ENCODE assay signal across 7 mouse cellular contexts in genomic region chr5:130023067-130023766, GRCm38 (mm10). TPM values are rescaled to one million over a fixed set of nuclear protein-coding genes. Genes with fewer than 3 reads are reported as not detected.
DNase-seq lines count a peak whose midpoint lies in the region; ATAC-seq lines count a peak whose summit lies in the region.

No protein-coding gene starts in this region.

- no peak for ATAC-seq in lung, embryonic 16.5 days (ENCODE audit: low read depth)
- ATAC-seq in embryonic facial prominence, embryonic 15.5 days (ENCODE audit: insufficient number of reproducible peaks, low FRiP score, low TSS enrichment, low read depth), result no peak
- no peak for ATAC-seq in limb, embryonic 11.5 days (ENCODE audit: insufficient number of reproducible peaks, low FRiP score, low TSS enrichment, low read depth)
- no peak for ATAC-seq in stomach, embryonic 15.5 days (ENCODE audit: insufficient read depth, low FRiP score, low read depth)
- ATAC-seq in megakaryocyte progenitor cell, adult 5-6 weeks (replicated peaks; ENCODE audit: poor library complexity), result no peak

- WGBS in lung, embryonic 16.5 days, result 42% methylated on average over 12 of the region's 12 CpGs
- 36% methylated on average over 12 of the region's 12 CpGs for WGBS in embryonic facial prominence, embryonic 15.5 days
- WGBS in limb, embryonic 11.5 days, result 45% methylated on average over 12 of the region's 12 CpGs
- 38% methylated on average over 12 of the region's 12 CpGs for WGBS in stomach, embryonic 15.5 days

- peak overlapping the region; percentile 57 for H3K4me3 ChIP-seq in lung, embryonic 16.5 days (ENCODE audit: low read length)
- peak overlapping the region; percentile 60 for H3K4me3 ChIP-seq in embryonic facial prominence, embryonic 15.5 days (replicated peaks)
- H3K4me3 ChIP-seq in limb, embryonic 11.5 days (ENCODE audit: low read depth, low read length), result peak overlapping the region; percentile 56
- peak overlapping the region; percentile 65 for H3K4me3 ChIP-seq in stomach, embryonic 15.5 days (replicated peaks)

- DNase-seq in lung, postnatal 36 days, result no peak
- DNase-seq in limb, embryonic 11.5 days (ENCODE audit: low spot score), result peak; percentile 28
- no peak for DNase-seq in adrenal gland, adult 2 months

- H3K4me2 ChIP-seq in lung, embryonic 16.5 days (ENCODE audit: low read depth, low read length), result peak overlapping the region; percentile 73
- H3K4me2 ChIP-seq in embryonic facial prominence, embryonic 15.5 days (replicated peaks), result peak overlapping the region; percentile 87
- H3K4me2 ChIP-seq in limb, embryonic 11.5 days (ENCODE audit: low read depth, severe bottlenecking), result peak overlapping the region; percentile 82; the same call in 1 of the 2 replicates
- H3K4me2 ChIP-seq in stomach, embryonic 15.5 days, result peak overlapping the region; percentile 93

- no peaks in the 10 kb centered on the region for H3K9me3 ChIP-seq in lung, embryonic 16.5 days (ENCODE audit: control insufficient read depth, low read length)
- no peaks in the 10 kb centered on the region for H3K9me3 ChIP-seq in embryonic facial prominence, embryonic 15.5 days (replicated peaks)
- no peaks in the 10 kb centered on the region for H3K9me3 ChIP-seq in limb, embryonic 11.5 days (ENCODE audit: control insufficient read depth, low read length)
- H3K9me3 ChIP-seq in stomach, embryonic 15.5 days, result no peaks in the 10 kb centered on the region

- H3K4me1 ChIP-seq in lung, embryonic 16.5 days (replicated peaks; ENCODE audit: control insufficient read depth, insufficient read depth, low read length), result peaks cover 4% of the 10 kb centered on the region
- peaks cover 13% of the 10 kb centered on the region for H3K4me1 ChIP-seq in embryonic facial prominence, embryonic 15.5 days
- H3K4me1 ChIP-seq in limb, embryonic 11.5 days (ENCODE audit: control insufficient read depth, insufficient read depth, low read length), result no peaks in the 10 kb centered on the region
- peaks cover 9% of the 10 kb centered on the region; the same call in 1 of the 2 replicates for H3K4me1 ChIP-seq in stomach, embryonic 15.5 days

- H3K9ac ChIP-seq in lung, embryonic 16.5 days (ENCODE audit: low read length), result 0 out of 2 replicates have a peak overlapping the region, but pooled peaks have one; percentile 21
- H3K9ac ChIP-seq in embryonic facial prominence, embryonic 15.5 days, result no peak overlapping the region
- H3K9ac ChIP-seq in limb, embryonic 11.5 days (ENCODE audit: low read length), result no peak overlapping the region; the same call in 1 of the 2 replicates
- no peak overlapping the region for H3K9ac ChIP-seq in stomach, embryonic 15.5 days

- no peak overlapping the region for H3K27ac ChIP-seq in lung, embryonic 16.5 days (ENCODE audit: low read length)
- no peak overlapping the region for H3K27ac ChIP-seq in embryonic facial prominence, embryonic 15.5 days (replicated peaks)
- H3K27ac ChIP-seq in limb, embryonic 11.5 days (replicated peaks; ENCODE audit: low read depth, low read length), result no peak overlapping the region
- no peak overlapping the region for H3K27ac ChIP-seq in stomach, embryonic 15.5 days

- no peaks in the 10 kb centered on the region for H3K36me3 ChIP-seq in lung, embryonic 16.5 days (ENCODE audit: control insufficient read depth, insufficient read depth, low read length)
- H3K36me3 ChIP-seq in embryonic facial prominence, embryonic 15.5 days, result 0 out of 2 replicates have a peak, but pooled peaks cover 2% of the 10 kb centered on the region
- no peaks in the 10 kb centered on the region for H3K36me3 ChIP-seq in limb, embryonic 11.5 days (ENCODE audit: control insufficient read depth, insufficient read depth, low read length)
- H3K36me3 ChIP-seq in stomach, embryonic 15.5 days, result no peaks in the 10 kb centered on the region

- no peaks in the 10 kb centered on the region for H3K27me3 ChIP-seq in lung, embryonic 16.5 days (ENCODE audit: control insufficient read depth, insufficient read depth, low read depth, low read length)
- 0 out of 2 replicates have a peak, but pooled peaks cover 3% of the 10 kb centered on the region for H3K27me3 ChIP-seq in embryonic facial prominence, embryonic 15.5 days
- no peaks in the 10 kb centered on the region for H3K27me3 ChIP-seq in limb, embryonic 11.5 days (ENCODE audit: control insufficient read depth, insufficient read depth, low read length)
- H3K27me3 ChIP-seq in stomach, embryonic 15.5 days (replicated peaks), result no peaks in the 10 kb centered on the region

RNA-seq across cellular contexts. Expression of gene Asl, which starts 5.8 kb away (rescaled TPM):
- 26.1 and 31.2 TPM in 2 replicates for polyA plus RNA-seq in lung, embryonic 16.5 days (2015; fragmentation: Nextera tagmentation; extraction: Ambion mirVana)
- 30.0 and 30.4 TPM in 2 replicates for polyA plus RNA-seq in embryonic facial prominence, embryonic 15.5 days (2015; fragmentation: Nextera tagmentation; extraction: Ambion mirVana)
- polyA plus RNA-seq in limb, embryonic 11.5 days (2014; fragmentation: Nextera tagmentation; extraction: Ambion mirVana), result 25.4 and 29.0 TPM in 2 replicates
- polyA plus RNA-seq in stomach, embryonic 15.5 days (2015; fragmentation: Nextera tagmentation; extraction: Ambion mirVana), result 49.1 and 50.1 TPM in 2 replicates
- 22.7 and 23.0 TPM in 2 replicates for total RNA-seq in megakaryocyte progenitor cell, adult 5-6 weeks (2015)
- 19.2 and 32.1 TPM in 2 replicates for total RNA-seq in megakaryocyte progenitor cell, adult 5-6 weeks (2017)
- total RNA-seq in adrenal gland, adult 2 months (2021), result 100 to 1,000 TPM in 1 of 2 experiments, 10 to 100 TPM in 1; 92.5 to 106 TPM
- polyA plus RNA-seq in adrenal gland, adult 2 months (2012; rRNA removed), result 74.2 and 115 TPM in 2 replicates

RNA-seq across cellular contexts. Expression of gene Crcp, which starts 5.9 kb away (rescaled TPM):
- 37.0 and 41.3 TPM in 2 replicates for polyA plus RNA-seq in lung, embryonic 16.5 days (2015; fragmentation: Nextera tagmentation; extraction: Ambion mirVana)
- polyA plus RNA-seq in embryonic facial prominence, embryonic 15.5 days (2015; fragmentation: Nextera tagmentation; extraction: Ambion mirVana), result 37.9 and 39.4 TPM in 2 replicates
- 29.6 and 30.2 TPM in 2 replicates for polyA plus RNA-seq in limb, embryonic 11.5 days (2014; fragmentation: Nextera tagmentation; extraction: Ambion mirVana)
- 31.6 and 33.1 TPM in 2 replicates for polyA plus RNA-seq in stomach, embryonic 15.5 days (2015; fragmentation: Nextera tagmentation; extraction: Ambion mirVana)
- total RNA-seq in megakaryocyte progenitor cell, adult 5-6 weeks (2015), result 39.3 and 40.3 TPM in 2 replicates
- total RNA-seq in megakaryocyte progenitor cell, adult 5-6 weeks (2017), result 36.6 and 62.7 TPM in 2 replicates
- 10 to 100 TPM; 33.6 to 43.0 TPM for total RNA-seq in adrenal gland, adult 2 months (2021)
- 6.6 and 10.2 TPM in 2 replicates for polyA plus RNA-seq in adrenal gland, adult 2 months (2012; rRNA removed)

RNA-seq across cellular contexts. Expression of gene Gusb, which starts 20.4 kb away (rescaled TPM):
- polyA plus RNA-seq in lung, embryonic 16.5 days (2015; fragmentation: Nextera tagmentation; extraction: Ambion mirVana), result 65.0 and 67.4 TPM in 2 replicates
- 46.7 and 47.7 TPM in 2 replicates for polyA plus RNA-seq in embryonic facial prominence, embryonic 15.5 days (2015; fragmentation: Nextera tagmentation; extraction: Ambion mirVana)
- polyA plus RNA-seq in limb, embryonic 11.5 days (2014; fragmentation: Nextera tagmentation; extraction: Ambion mirVana), result 55.9 and 57.4 TPM in 2 replicates
- polyA plus RNA-seq in stomach, embryonic 15.5 days (2015; fragmentation: Nextera tagmentation; extraction: Ambion mirVana), result 68.3 and 76.5 TPM in 2 replicates
- total RNA-seq in megakaryocyte progenitor cell, adult 5-6 weeks (2015), result 137 and 148 TPM in 2 replicates
- total RNA-seq in megakaryocyte progenitor cell, adult 5-6 weeks (2017), result 77.6 and 90.6 TPM in 2 replicates
- 10 to 100 TPM; 42.6 to 57.1 TPM for total RNA-seq in adrenal gland, adult 2 months (2021)
- 35.4 and 41.9 TPM in 2 replicates for polyA plus RNA-seq in adrenal gland, adult 2 months (2012; rRNA removed)

RNA-seq across cellular contexts. Expression of gene Tpst1, which starts 49.9 kb away (rescaled TPM):
- 56.2 and 58.1 TPM in 2 replicates for polyA plus RNA-seq in lung, embryonic 16.5 days (2015; fragmentation: Nextera tagmentation; extraction: Ambion mirVana)
- polyA plus RNA-seq in embryonic facial prominence, embryonic 15.5 days (2015; fragmentation: Nextera tagmentation; extraction: Ambion mirVana), result 99.2 and 111 TPM in 2 replicates
- polyA plus RNA-seq in limb, embryonic 11.5 days (2014; fragmentation: Nextera tagmentation; extraction: Ambion mirVana), result 73.0 and 76.4 TPM in 2 replicates
- polyA plus RNA-seq in stomach, embryonic 15.5 days (2015; fragmentation: Nextera tagmentation; extraction: Ambion mirVana), result 70.1 and 77.3 TPM in 2 replicates
- 10.6 and 10.7 TPM in 2 replicates for total RNA-seq in megakaryocyte progenitor cell, adult 5-6 weeks (2015)
- total RNA-seq in megakaryocyte progenitor cell, adult 5-6 weeks (2017), result 4.3 and 6.8 TPM in 2 replicates
- total RNA-seq in adrenal gland, adult 2 months (2021), result 10 to 100 TPM; 27.5 to 66.2 TPM
- polyA plus RNA-seq in adrenal gland, adult 2 months (2012; rRNA removed), result 39.5 and 42.4 TPM in 2 replicates
